Mouse (Mus musculus) left cerebral cortex, adult 6 months (tissue): ENCODE data around the gene Rapgef1. TPM values are rescaled to one million over a fixed set of nuclear protein-coding genes. Genes with fewer than 3 reads are reported as not detected.

Source experiments
- long read RNA-seq, 2 experiments: library from polyadenylated mRNA; unstranded; transcript quantifications; one replicate each; pipeline ENCODE4 v2.0.0; 2019 to 2020
- polyA plus RNA-seq: library from polyadenylated mRNA; unstranded; fragments of <200 nt; fragmentation: Nextera tagmentation; gene quantifications from 2 replicates; pipeline ENCODE4 v1.2.3, GENCODE M21; 2021

Gene Rapgef1
- polyA plus RNA-seq: 5.5 and 8.5 TPM in 2 replicates
- long read RNA-seq, experiment 1, partial matches to known transcripts: 33 of 39 reads
- long read RNA-seq, experiment 1, other reads (novel, unspliced or antisense): 6 of 39 reads
- long read RNA-seq, experiment 2, partial matches to known transcripts: 1 of 14 reads
- long read RNA-seq, experiment 2, other reads (novel, unspliced or antisense): 13 of 14 reads

DNA sequence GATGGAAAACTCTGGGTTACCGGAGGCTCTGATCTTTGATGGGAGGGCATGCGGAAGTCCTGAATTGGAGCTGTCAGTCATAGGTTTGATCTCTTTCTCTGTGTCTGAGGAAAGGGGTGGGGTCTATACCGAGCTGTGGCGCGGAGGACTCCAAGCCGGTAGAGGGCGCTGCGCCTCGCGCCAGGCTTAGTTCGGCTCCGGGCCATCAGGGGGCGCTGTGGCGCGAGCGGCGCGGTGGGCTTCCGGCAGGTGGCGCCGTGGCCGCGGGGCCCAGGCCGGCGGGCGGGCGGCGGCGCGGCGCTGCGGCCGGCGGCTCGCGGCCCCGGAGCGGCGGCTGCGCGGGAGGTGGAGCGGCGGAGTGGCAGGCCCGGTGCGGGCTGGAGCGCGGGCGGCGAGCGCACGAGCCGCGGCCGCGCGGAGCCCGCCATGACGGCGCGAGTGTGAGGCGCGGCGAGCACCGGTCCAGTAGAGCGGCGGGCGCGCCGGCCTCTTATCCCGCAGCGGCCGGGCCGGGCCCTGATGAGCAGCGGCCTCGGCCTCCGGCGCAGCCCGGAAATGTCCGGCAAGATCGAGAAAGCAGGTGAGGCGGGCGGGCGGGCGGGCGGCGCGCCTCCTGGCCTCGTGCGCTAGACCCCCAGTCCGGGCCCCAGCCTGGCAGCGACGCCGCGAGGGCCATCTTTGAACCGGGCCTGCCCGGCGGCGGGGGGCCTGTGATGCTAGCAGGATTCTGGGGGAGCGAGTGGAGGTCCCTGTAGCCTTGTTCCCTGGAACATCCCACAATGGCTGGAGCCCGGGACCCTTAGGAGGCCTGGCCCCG is at the start of gene Rapgef1:
TSS of gene Rapgef1 (plus strand) at position 237 of the 817 bp plus-strand sequence.

DNA sequence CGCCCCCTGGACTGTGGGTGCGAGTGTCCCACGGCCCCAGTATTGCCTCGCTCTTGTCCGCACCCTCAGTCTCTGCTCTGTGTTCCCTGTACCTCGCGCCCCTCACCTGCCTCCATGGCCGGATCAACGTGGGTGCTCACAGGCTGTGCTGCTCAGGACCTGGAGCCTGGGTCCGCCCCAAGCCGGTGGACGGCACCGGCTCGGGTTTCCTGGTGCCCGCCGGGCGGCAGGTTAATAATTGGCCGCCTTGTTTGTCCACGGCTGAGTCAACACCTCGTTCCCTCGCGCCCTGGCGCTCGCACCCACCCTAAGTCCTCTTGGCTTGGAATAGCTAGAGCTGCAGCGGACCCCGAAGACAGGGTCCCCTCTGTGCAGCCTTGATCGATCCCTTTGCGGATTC is 132.0 kb downstream of the Rapgef1 start, which contains the start of gene Gm13420:
TSS of gene Gm13420 (minus strand) at position 189 of the 400 bp plus-strand sequence.

DNA sequence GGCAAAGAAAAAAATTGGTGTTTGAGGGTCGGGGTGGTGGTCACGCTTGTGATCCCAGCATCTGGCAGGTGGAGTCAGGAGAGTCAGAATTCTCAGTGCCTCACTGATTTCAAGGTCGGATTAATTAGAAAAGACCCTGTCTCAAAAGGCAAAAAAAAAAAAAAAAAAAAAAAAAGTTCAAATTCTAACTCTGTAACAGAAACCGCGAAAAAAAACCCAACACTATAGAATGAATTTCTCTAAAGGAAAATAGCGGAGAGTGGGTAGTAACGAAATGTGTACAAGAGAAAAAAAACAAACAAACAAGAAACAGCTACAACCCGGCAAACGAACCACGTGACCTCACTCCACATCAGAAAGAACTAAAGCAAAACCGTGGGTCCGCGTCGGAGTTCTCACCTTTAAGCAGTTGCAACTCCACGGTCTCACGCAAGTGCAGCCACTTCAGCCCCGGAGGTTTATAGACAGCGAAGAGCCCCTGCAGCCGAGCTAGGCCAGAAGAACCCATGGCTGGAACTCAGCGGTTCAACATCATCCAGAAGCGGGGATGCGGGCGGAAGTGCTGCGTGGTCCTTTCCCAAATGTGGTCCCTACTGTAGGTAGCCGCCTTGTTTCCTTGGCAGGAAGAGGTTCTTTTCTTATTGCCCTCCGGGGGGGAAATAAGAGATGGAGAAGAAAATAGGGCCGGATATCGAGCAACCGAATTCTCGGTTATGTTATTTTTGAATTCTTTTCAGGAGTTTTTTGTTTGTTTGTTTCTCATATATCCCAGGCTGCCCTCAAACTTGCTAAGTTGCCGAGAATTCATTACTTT is 167.8 kb downstream of the Rapgef1 start, which contains the start of gene Coq4:
TSS of gene Coq4 (plus strand) at position 390 of the 814 bp plus-strand sequence.

DNA sequence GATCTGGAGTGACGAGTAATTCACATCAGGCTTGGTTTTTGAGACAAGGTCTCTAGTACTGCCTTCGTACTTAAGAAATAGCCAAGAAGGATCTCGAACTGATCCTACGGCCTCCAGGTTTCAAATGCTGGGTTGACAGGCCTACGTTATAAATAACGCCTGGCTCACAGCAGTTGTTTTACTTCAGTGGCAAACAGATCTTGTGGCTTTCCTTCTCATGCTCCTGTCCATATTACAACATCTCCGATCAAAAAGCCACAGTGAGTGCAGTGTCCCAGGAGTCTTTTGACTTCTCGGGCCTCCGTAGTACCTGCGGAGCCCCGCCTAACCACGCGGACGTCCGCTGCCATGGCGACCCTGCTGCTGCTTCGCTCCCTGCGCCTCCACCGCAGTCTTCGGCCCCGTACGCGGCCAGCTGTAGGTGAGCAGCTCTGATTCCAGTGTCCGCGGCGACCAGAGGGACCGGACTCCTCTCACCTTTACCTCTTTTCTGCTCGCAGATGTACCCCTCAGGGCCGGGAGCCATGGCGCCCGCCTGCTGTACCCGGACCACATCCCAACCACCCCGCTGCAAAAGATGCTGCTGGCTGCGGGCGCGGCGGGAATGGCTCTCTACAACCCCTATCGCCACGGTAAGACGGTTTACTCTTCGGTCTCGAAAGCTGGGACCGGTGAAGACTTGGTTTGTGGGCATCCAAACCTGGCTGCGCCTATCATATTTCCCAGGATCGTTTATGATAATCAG is 168.6 kb downstream of the Rapgef1 start, which contains the start of gene Trub2:
TSS of gene Trub2 (minus strand) at position 566 of the 745 bp plus-strand sequence.

Other genes with a start within 250 kb of the Rapgef1 start
- gene Gm13420, start 132.0 kb downstream of the Rapgef1 start, polyA plus RNA-seq: 0.87 and 1.5 TPM in 2 replicates
- gene Gm13547, start 139.6 kb downstream of the Rapgef1 start, polyA plus RNA-seq: not detected in 2 replicates
- gene Coq4, start 167.8 kb downstream of the Rapgef1 start, polyA plus RNA-seq: 36.8 and 44.3 TPM in 2 replicates
- gene Trub2, start 168.8 kb downstream of the Rapgef1 start, polyA plus RNA-seq: 13.2 and 15.1 TPM in 2 replicates
- 13.9 and 17.3 TPM in 2 replicates for gene Slc27a4, start 182.9 kb downstream of the Rapgef1 start, polyA plus RNA-seq
- gene Urm1, start 200.4 kb downstream of the Rapgef1 start, polyA plus RNA-seq: 3.7 and 16.1 TPM in 2 replicates
- 3.0 and 3.1 TPM in 2 replicates for gene Cercam, start 249.4 kb downstream of the Rapgef1 start, polyA plus RNA-seq